In the genomic region with DNA sequence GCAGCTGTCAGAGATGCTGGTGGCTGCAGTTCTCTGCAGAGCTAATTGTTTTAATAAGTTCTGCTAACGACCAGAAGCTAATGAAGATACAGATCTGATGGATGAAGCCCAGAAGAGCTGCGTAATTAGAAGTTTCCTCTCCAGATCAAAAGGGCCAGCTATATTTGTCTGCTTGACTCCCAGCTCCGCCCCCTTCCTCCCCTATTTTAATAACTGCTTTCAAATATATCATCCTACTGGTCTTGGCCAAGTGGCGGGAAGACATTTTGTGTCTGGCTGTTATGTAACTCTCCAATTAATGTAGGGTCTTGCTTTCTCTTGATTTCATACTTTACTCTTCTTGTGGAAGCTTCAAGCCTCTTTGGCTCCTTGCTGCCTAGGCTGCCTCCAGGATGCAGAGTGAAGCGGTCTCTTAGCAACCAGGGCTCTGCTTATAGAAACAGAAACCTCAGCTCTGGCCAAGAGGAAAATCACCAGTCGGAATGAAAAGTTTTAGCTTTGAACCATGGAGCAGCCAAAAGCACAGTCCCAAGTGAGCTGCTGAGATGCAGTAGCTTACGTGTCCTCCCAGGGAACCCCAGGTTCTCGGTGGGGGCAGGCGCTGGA, we compare ENCODE assay signal across 9 mouse cellular contexts.
DNase-seq lines count a peak whose midpoint lies in the region; ATAC-seq lines count a peak whose summit lies in the region.
"Had no signal": no experiment of that assay in that cellular context is flagged by ENCODE, and none has a peak within 500 bp of the region (broad histone marks: within the 10 kb centered on the region; RNA-seq: fewer than 3 reads in every experiment).

No protein-coding gene starts in this region.

- H3K27me3 ChIP-seq in forebrain, embryonic 16.5 days (replicated peaks; ENCODE audit: control insufficient read depth, insufficient read depth, low read length) = no peaks in the 10 kb centered on the region
- H3K27me3 ChIP-seq in kidney, embryonic 15.5 days = no peaks in the 10 kb centered on the region
- H3K27me3 ChIP-seq in limb, embryonic 15.5 days = no peaks in the 10 kb centered on the region
- H3K27me3 ChIP-seq in stomach, embryonic 14.5 days (ENCODE audit: control insufficient read depth, insufficient read depth, low read length) = no peaks in the 10 kb centered on the region

- WGBS in forebrain, embryonic 16.5 days = 18% methylated on average over 9 of the region's 9 CpGs
- 59% methylated on average over 9 of the region's 9 CpGs for whole genome bisulfite sequencing in kidney, embryonic 15.5 days
- WGBS in limb, embryonic 15.5 days = 37% methylated on average over 9 of the region's 9 CpGs
- WGBS in stomach, embryonic 14.5 days = 50% methylated on average over 9 of the region's 9 CpGs

- peaks cover 19% of the 10 kb centered on the region for H3K4me1 ChIP-seq in forebrain, embryonic 16.5 days (replicated peaks; ENCODE audit: control insufficient read depth, insufficient read depth, low read length)
- H3K4me1 ChIP-seq in kidney, embryonic 15.5 days = peaks cover 11% of the 10 kb centered on the region; the same call in 1 of the 2 replicates
- peaks cover 11% of the 10 kb centered on the region for H3K4me1 ChIP-seq in limb, embryonic 15.5 days
- 0 out of 2 replicates have a peak, but pooled peaks cover 4% of the 10 kb centered on the region for H3K4me1 ChIP-seq in stomach, embryonic 14.5 days (ENCODE audit: control insufficient read depth, insufficient read depth, low read length)

- H3K9me3 ChIP-seq in forebrain, embryonic 16.5 days (ENCODE audit: control insufficient read depth, low read length) = no peaks in the 10 kb centered on the region
- no peaks in the 10 kb centered on the region for H3K9me3 ChIP-seq in kidney, embryonic 15.5 days (replicated peaks)
- no peaks in the 10 kb centered on the region for H3K9me3 ChIP-seq in limb, embryonic 15.5 days
- H3K9me3 ChIP-seq in stomach, embryonic 14.5 days (ENCODE audit: control insufficient read depth, low read depth, low read length) = no peaks in the 10 kb centered on the region

- H3K27ac ChIP-seq in forebrain, embryonic 16.5 days (ENCODE audit: low read length) = no peak overlapping the region
- 0 out of 2 replicates have a peak overlapping the region, but pooled peaks have one; percentile 7 for H3K27ac ChIP-seq in kidney, embryonic 15.5 days
- peak overlapping the region; percentile 39; the same call in 1 of the 2 replicates for H3K27ac ChIP-seq in limb, embryonic 15.5 days
- H3K27ac ChIP-seq in stomach, embryonic 14.5 days (ENCODE audit: low read length) = no peak overlapping the region

- H3K4me3 ChIP-seq in forebrain, embryonic 16.5 days (replicated peaks; ENCODE audit: low read length) = no peak overlapping the region
- no peak overlapping the region for H3K4me3 ChIP-seq in kidney, embryonic 15.5 days (replicated peaks)
- no peak overlapping the region for H3K4me3 ChIP-seq in limb, embryonic 15.5 days
- H3K4me3 ChIP-seq in stomach, embryonic 14.5 days (ENCODE audit: low read depth, low read length) = no peak overlapping the region
- H3K4me3 ChIP-seq: myocyte had no signal

- H3K36me3 ChIP-seq in forebrain, embryonic 16.5 days (ENCODE audit: control insufficient read depth, insufficient read depth) = no peaks in the 10 kb centered on the region
- H3K36me3 ChIP-seq in kidney, embryonic 15.5 days = no peaks in the 10 kb centered on the region
- no peaks in the 10 kb centered on the region for H3K36me3 ChIP-seq in limb, embryonic 15.5 days
- no peaks in the 10 kb centered on the region for H3K36me3 ChIP-seq in stomach, embryonic 14.5 days (ENCODE audit: control insufficient read depth, insufficient read depth, low read length)

- no peak overlapping the region for H3K9ac ChIP-seq in forebrain, embryonic 16.5 days (replicated peaks; ENCODE audit: low read depth, low read length)
- no peak overlapping the region for H3K9ac ChIP-seq in kidney, embryonic 15.5 days
- H3K9ac ChIP-seq in limb, embryonic 15.5 days = no peak overlapping the region
- H3K9ac ChIP-seq in stomach, embryonic 14.5 days (replicated peaks; ENCODE audit: low read depth, low read length) = no peak overlapping the region

- DNase-seq in layer of hippocampus, adult 11-12 months (ENCODE audit: low spot score) = peak; percentile 52
- no peak for DNase-seq in layer of hippocampus, postnatal 25 days (ENCODE audit: extremely low spot score in 1 of 2, low spot score in 1 of 2)
- DNase-seq in cerebellum, adult 11 months = no peak

- ATAC-seq in forebrain, embryonic 16.5 days = peak; percentile 69
- peak; percentile 46; the same call in 1 of the 2 replicates for ATAC-seq in kidney, embryonic 15.5 days (replicated peaks; ENCODE audit: low FRiP score)
- ATAC-seq in limb, embryonic 15.5 days (ENCODE audit: insufficient number of reproducible peaks, low FRiP score, low TSS enrichment, low read depth) = 0 out of 2 replicates have a peak, but pooled peaks have one; percentile 54
- 0 out of 2 replicates have a peak, but pooled peaks have one; percentile 37 for ATAC-seq in stomach, embryonic 14.5 days (ENCODE audit: insufficient number of reproducible peaks, insufficient read depth, low FRiP score, low read depth)
- no peak for ATAC-seq in inflammation-experienced regulatory T-cells, adult 6 months

- H3K4me2 ChIP-seq in forebrain, embryonic 16.5 days (ENCODE audit: low read length) = no peak overlapping the region
- H3K4me2 ChIP-seq in kidney, embryonic 15.5 days = no peak overlapping the region
- H3K4me2 ChIP-seq in limb, embryonic 15.5 days = no peak overlapping the region
- H3K4me2 ChIP-seq in stomach, embryonic 14.5 days (replicated peaks; ENCODE audit: low read depth, low read length) = no peak overlapping the region

Comparison
In these comparisons a context has a peak if more than half of its experiments do, and no peak if none do; other contexts are left out.
1. H3K27ac ChIP-seq: peak in kidney, embryonic 15.5 days (single experiment) and limb, embryonic 15.5 days (single experiment); none in forebrain, embryonic 16.5 days (single experiment) and stomach, embryonic 14.5 days (single experiment).